Comparison of ENCODE assay signal across 11 mouse cellular contexts in genomic region chr13:3776446-3776845, GRCm38 (mm10). TPM values are rescaled to one million over a fixed set of nuclear protein-coding genes. Genes with fewer than 3 reads are reported as not detected.
DNase-seq lines count a peak whose midpoint lies in the region; ATAC-seq and TF ChIP-seq lines count a peak whose summit lies in the region.
"Had no signal": no experiment of that assay in that cellular context is flagged by ENCODE, and none has a peak within 500 bp of the region (broad histone marks: within the 10 kb centered on the region; RNA-seq: fewer than 3 reads in every experiment).

No protein-coding gene starts in this region.

- H3K27me3 ChIP-seq in limb, embryonic 13.5 days = no peaks in the 10 kb centered on the region
- H3K27me3 ChIP-seq in limb, embryonic 10.5 days (ENCODE audit: low read depth, poor library complexity, severe bottlenecking) = no peaks in the 10 kb centered on the region
- no peaks in the 10 kb centered on the region for H3K27me3 ChIP-seq in stomach, embryonic 15.5 days (replicated peaks)
- H3K27me3 ChIP-seq: hindbrain, embryonic 12.5 days; neural tube, embryonic 12.5 days had no signal

- no peak overlapping the region for H3K9ac ChIP-seq in limb, embryonic 13.5 days
- H3K9ac ChIP-seq in stomach, embryonic 15.5 days = no peak overlapping the region
- H3K9ac ChIP-seq: hindbrain, embryonic 12.5 days; neural tube, embryonic 12.5 days had no signal

- intact Hi-C loops in left cerebral cortex, adult 2 months (cut with DNase I) = loop anchor here (5.0 kb wide), 2 partner anchors 79 to 91 kb away; no protein-coding TSS in a partner anchor
- intact Hi-C loops in heart, postnatal 10 days (cut with DNase I) = no loop called here

- H3K4me2 ChIP-seq in limb, embryonic 13.5 days (replicated peaks) = no peak overlapping the region
- no peak overlapping the region for H3K4me2 ChIP-seq in stomach, embryonic 15.5 days
- H3K4me2 ChIP-seq: hindbrain, embryonic 12.5 days; neural tube, embryonic 12.5 days had no signal

- no peaks in the 10 kb centered on the region for H3K36me3 ChIP-seq in limb, embryonic 13.5 days
- no peaks in the 10 kb centered on the region for H3K36me3 ChIP-seq in limb, embryonic 10.5 days
- H3K36me3 ChIP-seq in stomach, embryonic 15.5 days = no peaks in the 10 kb centered on the region
- H3K36me3 ChIP-seq: hindbrain, embryonic 12.5 days; neural tube, embryonic 12.5 days had no signal

- 82% methylated on average over 4 of the region's 4 CpGs for WGBS in limb, embryonic 13.5 days
- 91% methylated on average over 4 of the region's 4 CpGs for WGBS in limb, embryonic 10.5 days
- 68% methylated on average over 4 of the region's 4 CpGs for WGBS in stomach, embryonic 15.5 days

- no peak for DNase-seq in limb, embryonic 10.5 days (ENCODE audit: low spot score)
- peak; percentile 26 to 36 for DNase-seq in frontal cortex, postnatal 25 days (ENCODE audit: low spot score in 2 of 2)
- peak; percentile 54 to 67 for DNase-seq in left cerebral cortex, adult 2 months (ENCODE audit: extremely low spot score in 1 of 2, low spot score in 2 of 2)
- no peak for DNase-seq in kidney, adult 9 months
- no peak for DNase-seq in heart, postnatal 10 days
- no peak for DNase-seq in yolk sac, embryonic 10.5 days (ENCODE audit: low spot score)

- no peaks in the 10 kb centered on the region for H3K4me1 ChIP-seq in limb, embryonic 13.5 days
- no peaks in the 10 kb centered on the region for H3K4me1 ChIP-seq in limb, embryonic 10.5 days
- H3K4me1 ChIP-seq in stomach, embryonic 15.5 days = no peaks in the 10 kb centered on the region
- H3K4me1 ChIP-seq: hindbrain, embryonic 12.5 days; neural tube, embryonic 12.5 days had no signal

- no peak for TF ChIP-seq CTCF in left cerebral cortex, adult 2 months (IDR thresholded peaks at IDR 0.05)

- no peak overlapping the region for H3K4me3 ChIP-seq in limb, embryonic 13.5 days
- no peak overlapping the region for H3K4me3 ChIP-seq in limb, embryonic 10.5 days
- no peak overlapping the region for H3K4me3 ChIP-seq in left cerebral cortex, adult 2 months
- no peak overlapping the region for H3K4me3 ChIP-seq in stomach, embryonic 15.5 days (replicated peaks)
- H3K4me3 ChIP-seq: hindbrain, embryonic 12.5 days; neural tube, embryonic 12.5 days had no signal

- ATAC-seq in limb, embryonic 13.5 days (ENCODE audit: low FRiP score, low read depth) = 0 out of 2 replicates have a peak, but pooled peaks have one; percentile 45
- no peak for ATAC-seq in stomach, embryonic 15.5 days (ENCODE audit: insufficient read depth, low FRiP score, low read depth)
- ATAC-seq: CD4-positive, CD25-positive, alpha-beta regulatory T cell, adult 4 months had no signal

- H3K27ac ChIP-seq in limb, embryonic 13.5 days = no peak overlapping the region
- H3K27ac ChIP-seq in limb, embryonic 10.5 days = no peak overlapping the region
- peak overlapping the region; percentile 83; the same call in 1 of the 2 replicates for H3K27ac ChIP-seq in left cerebral cortex, adult 2 months
- H3K27ac ChIP-seq in stomach, embryonic 15.5 days = 0 out of 2 replicates have a peak overlapping the region, but pooled peaks have one; percentile 24
- H3K27ac ChIP-seq: hindbrain, embryonic 12.5 days; neural tube, embryonic 12.5 days had no signal

- H3K9me3 ChIP-seq in limb, embryonic 13.5 days = no peaks in the 10 kb centered on the region
- no peaks in the 10 kb centered on the region for H3K9me3 ChIP-seq in limb, embryonic 10.5 days (replicated peaks)
- H3K9me3 ChIP-seq in stomach, embryonic 15.5 days = no peaks in the 10 kb centered on the region
- H3K9me3 ChIP-seq: hindbrain, embryonic 12.5 days; neural tube, embryonic 12.5 days had no signal

RNA-seq across cellular contexts. Expression of gene Calml3, which starts 27.7 kb away (rescaled TPM):
- 0.65 and 1.1 TPM in 2 replicates for polyA plus RNA-seq in limb, embryonic 13.5 days (2015; fragmentation: Nextera tagmentation; extraction: Ambion mirVana)
- not detected in 2 replicates for polyA plus RNA-seq in limb, embryonic 10.5 days (2016; fragmentation: Nextera tagmentation; extraction: Ambion mirVana)
- not detected for total RNA-seq in left cerebral cortex, adult 2 months (2021)
- 3.8 and 10.9 TPM in 2 replicates for polyA plus RNA-seq in stomach, embryonic 15.5 days (2015; fragmentation: Nextera tagmentation; extraction: Ambion mirVana)
- total RNA-seq in heart, postnatal 10 days (2021) = not detected
- polyA plus RNA-seq: CD4-positive, CD25-positive, alpha-beta regulatory T cell, adult 4 months; hindbrain, embryonic 12.5 days; neural tube, embryonic 12.5 days had no signal

Comparison
In these comparisons a context has a peak if more than half of its experiments do, and no peak if none do; other contexts are left out.
1. H3K27ac ChIP-seq: peak in left cerebral cortex, adult 2 months (single experiment) and stomach, embryonic 15.5 days (single experiment); none in limb, embryonic 13.5 days (single experiment) and limb, embryonic 10.5 days (single experiment).
2. DNase-seq: peak in frontal cortex, postnatal 25 days (2 of 2) and left cerebral cortex, adult 2 months (2 of 2); none in limb, embryonic 10.5 days (single experiment), kidney, adult 9 months (single experiment), heart, postnatal 10 days (0 of 2) and yolk sac, embryonic 10.5 days (single experiment).